Mouse (Mus musculus) kidney, adult 11 months (tissue): ENCODE measurements at regions not wholly inside any gene's neighbourhood (a gene's known extent, or its start where the extent isn't known, plus 50 kb on each side); places are given as distances from the start of the nearest gene placed in this dataset.

Experiments
- DNase-seq: peaks from one replicate; pipeline ENCODE4 v3.0.0; 2022

GRCm38 (mm10) chr2:101206637-101207036 lies 417.9 kb upstream of the Rag2 start:
- DNase-seq = no peak

GRCm38 (mm10) chr2:101209136-101209535 lies 415.4 kb upstream of the Rag2 start:
- no peak for DNase-seq

GRCm38 (mm10) chr2:101220759-101221158 lies 403.8 kb upstream of the Rag2 start:
- DNase-seq = no peak

- no peak for DNase-seq
These were observed 381.5 kb upstream of the Rag2 start for GRCm38 (mm10) chr2:101242983-101243382.

GRCm38 (mm10) chr2:101247133-101247532 lies 377.4 kb upstream of the Rag2 start:
- DNase-seq = no peak

- no peak for DNase-seq
These were observed 372.3 kb upstream of the Rag2 start for GRCm38 (mm10) chr2:101252228-101252627.

GRCm38 (mm10) chr2:101256464-101256863 lies 368.1 kb upstream of the Rag2 start:
- no peak for DNase-seq

- no peak for DNase-seq
These were observed 360.6 kb upstream of the Rag2 start for GRCm38 (mm10) chr2:101263934-101264333.

GRCm38 (mm10) chr2:101266685-101267374 lies 357.7 kb upstream of the Rag2 start:
- DNase-seq = no peak

- DNase-seq = no peak
These were observed 350.4 kb upstream of the Rag2 start for GRCm38 (mm10) chr2:101274045-101274664.

GRCm38 (mm10) chr2:101284886-101285285 lies 339.6 kb upstream of the Rag2 start:
- DNase-seq = no peak

GRCm38 (mm10) chr2:101288119-101288518 lies 336.4 kb upstream of the Rag2 start:
- no peak for DNase-seq

- no peak for DNase-seq
These were observed 335.4 kb upstream of the Rag2 start for GRCm38 (mm10) chr2:101289168-101289567.

- DNase-seq = no peak
These were observed 333.8 kb upstream of the Rag2 start for GRCm38 (mm10) chr2:101290738-101291137.

GRCm38 (mm10) chr2:101295678-101296368 lies 328.7 kb upstream of the Rag2 start:
- no peak for DNase-seq

GRCm38 (mm10) chr2:101296369-101296682 lies 328.2 kb upstream of the Rag2 start:
- no peak for DNase-seq

- DNase-seq = no peak
These were observed 327.7 kb upstream of the Rag2 start for GRCm38 (mm10) chr2:101296778-101297177.

GRCm38 (mm10) chr2:101299126-101299525 lies 325.4 kb upstream of the Rag2 start:
- peak; percentile 34 for DNase-seq

GRCm38 (mm10) chr2:101300106-101300505 lies 324.4 kb upstream of the Rag2 start:
- no peak for DNase-seq

GRCm38 (mm10) chr2:101321286-101321914 lies 303.1 kb upstream of the Rag2 start:
- DNase-seq = no peak

GRCm38 (mm10) chr2:101356709-101357108 lies 267.8 kb upstream of the Rag2 start:
- no peak for DNase-seq

GRCm38 (mm10) chr2:101364256-101364655 lies 260.3 kb upstream of the Rag2 start:
- no peak for DNase-seq

- DNase-seq = no peak
These were observed 256.2 kb upstream of the Rag2 start for GRCm38 (mm10) chr2:101368278-101368677.
